Mouse (Mus musculus) activated CD4-positive, CD25-positive, alpha-beta regulatory T cell, adult 4 months (primary cell): ENCODE data around the gene Espn. TPM values are rescaled to one million over a fixed set of nuclear protein-coding genes. Genes with fewer than 3 reads are reported as not detected.

Experiments
- ATAC-seq: one replicate; pipeline ENCODE4 v1.8.0; 2017
- polyA plus RNA-seq, 2 experiments: library from polyadenylated mRNA; unstranded; fragments of 100-300 nt; shearing (Covaris generic); gene quantifications; one replicate each; pipeline ENCODE4 v1.2.1; 2017

The Espn gene
- polyA plus RNA-seq, 2 experiments from 2014 or later = 6.9 to 8.3 TPM

DNA sequence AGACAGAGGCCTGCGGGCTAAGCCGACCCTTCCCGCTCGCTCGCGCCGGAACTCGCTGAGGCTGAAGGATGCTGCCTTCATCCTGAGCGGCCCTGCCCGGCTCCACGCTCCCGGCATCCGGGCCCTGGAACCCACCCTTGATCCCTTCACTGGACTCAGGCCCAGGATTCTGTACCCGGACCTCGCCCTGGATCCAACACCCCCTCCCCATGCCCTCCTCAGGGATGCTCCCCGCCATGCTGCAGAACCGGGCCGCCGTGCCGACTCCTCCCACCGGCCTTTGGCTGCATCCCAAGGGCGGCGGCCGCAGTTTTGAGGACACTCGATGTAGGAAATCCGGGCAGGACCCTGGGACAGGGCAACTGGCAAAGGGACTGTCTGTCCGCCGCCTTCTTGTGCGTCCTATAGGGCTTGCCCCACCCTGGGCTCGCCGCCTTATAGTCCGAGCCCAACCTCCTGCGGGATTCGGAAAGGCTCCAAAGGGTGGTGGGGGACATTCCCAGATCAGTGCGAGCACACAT is 26.2 kb upstream of the Espn start:
- peak; percentile 20 for ATAC-seq

DNA sequence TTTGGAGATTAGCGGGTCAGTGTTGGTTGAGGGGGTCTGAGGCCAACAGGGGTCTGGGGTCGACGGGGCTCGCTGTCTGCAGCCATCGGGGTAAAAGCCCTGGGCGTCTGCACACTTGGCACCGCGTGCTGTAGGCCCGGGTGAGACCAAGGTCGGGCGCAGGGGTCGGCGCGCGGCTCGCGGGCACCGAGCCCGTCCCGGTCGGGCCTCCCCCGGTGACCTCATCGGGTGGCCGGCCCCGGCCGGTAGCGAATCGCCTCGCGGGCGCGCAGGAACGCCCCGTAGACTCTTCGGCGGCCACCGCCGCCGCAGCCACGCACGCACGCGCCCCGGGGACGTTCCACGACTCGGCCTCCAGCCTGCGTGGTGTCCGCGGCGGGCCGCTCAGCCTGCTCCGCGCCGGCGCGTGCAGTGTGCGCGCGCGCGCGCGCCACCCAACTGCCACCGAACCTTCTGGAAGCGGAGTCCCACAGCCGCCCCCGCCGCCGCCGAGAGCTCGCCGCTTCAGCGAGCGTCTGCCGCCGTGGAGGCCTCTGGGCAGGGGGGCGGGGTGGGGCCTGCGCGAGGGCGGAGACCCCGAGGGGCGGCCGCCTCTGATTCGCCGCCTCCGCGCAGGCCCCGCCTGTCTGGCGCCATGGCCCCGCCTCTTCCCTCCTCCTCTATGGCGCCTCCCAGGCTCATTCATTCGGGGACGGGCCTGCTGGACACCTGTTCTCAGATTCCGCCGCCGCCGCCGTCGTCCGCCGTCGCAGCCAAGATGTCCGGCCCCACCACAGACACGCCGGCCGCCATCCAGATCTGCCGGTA is 25.6 kb upstream of the Espn start, which contains the start of gene Acot7:
Gene Acot7 (plus strand): TSS at position 598 of the 807 bp plus-strand sequence.
- peak; percentile 83 for ATAC-seq

DNA sequence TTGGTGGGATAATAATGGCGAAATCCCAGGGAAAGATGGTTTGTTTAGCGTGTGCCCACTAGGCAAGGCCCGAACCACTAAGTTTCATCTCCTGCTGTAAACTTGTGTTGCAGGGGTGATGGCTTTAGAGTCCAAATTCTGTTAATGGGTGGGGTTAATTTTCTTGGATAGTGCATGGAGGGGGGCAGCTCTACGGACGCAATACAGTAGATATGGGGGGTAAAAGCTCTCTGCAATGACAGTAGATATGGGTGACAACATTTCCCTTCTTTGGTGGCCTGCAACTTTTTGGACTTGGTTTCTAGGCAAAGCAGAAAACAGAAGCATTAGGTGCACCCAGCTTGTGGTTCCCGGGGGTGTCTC is 25.0 kb upstream of the Espn start:
- no peak for ATAC-seq

DNA sequence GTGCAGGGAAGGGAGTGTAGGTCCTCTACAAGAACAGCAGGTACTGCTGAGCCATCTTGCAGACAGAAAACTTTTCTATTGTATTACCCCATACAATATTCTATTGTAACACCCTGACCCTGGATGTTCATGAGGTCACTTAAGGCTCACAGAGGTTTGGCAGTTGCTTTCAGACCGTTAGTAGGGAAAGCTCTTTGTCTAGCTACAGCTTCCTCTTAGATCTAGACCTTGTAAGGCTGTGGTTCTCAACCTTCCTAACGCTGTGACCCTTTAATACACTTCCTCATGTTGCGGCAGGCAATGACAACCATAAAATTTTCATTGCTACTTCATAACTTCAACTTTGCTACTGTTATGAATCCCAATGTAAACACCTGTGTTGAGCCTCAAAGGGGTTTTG is 24.5 kb upstream of the Espn start:
- no peak for ATAC-seq

DNA sequence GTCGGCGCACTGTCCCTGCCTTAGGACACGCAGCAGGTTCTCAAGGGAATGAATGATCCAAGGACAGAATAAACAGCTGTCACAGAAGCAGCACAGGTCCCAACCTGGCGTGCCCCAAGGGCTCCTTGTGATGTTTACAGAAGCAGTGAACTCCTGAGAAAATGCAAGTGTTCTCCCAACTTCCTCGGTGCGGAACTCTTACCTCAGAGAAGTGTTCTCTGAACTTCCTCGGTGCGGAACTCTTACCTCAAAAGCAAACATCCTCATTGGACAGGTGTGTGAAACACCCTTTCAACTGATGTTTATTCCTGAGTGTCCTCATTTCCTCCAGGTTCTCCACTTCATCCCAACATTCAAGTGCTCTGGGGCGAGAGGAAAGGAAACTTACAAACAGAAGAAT is 21.8 kb upstream of the Espn start:
- ATAC-seq = no peak

DNA sequence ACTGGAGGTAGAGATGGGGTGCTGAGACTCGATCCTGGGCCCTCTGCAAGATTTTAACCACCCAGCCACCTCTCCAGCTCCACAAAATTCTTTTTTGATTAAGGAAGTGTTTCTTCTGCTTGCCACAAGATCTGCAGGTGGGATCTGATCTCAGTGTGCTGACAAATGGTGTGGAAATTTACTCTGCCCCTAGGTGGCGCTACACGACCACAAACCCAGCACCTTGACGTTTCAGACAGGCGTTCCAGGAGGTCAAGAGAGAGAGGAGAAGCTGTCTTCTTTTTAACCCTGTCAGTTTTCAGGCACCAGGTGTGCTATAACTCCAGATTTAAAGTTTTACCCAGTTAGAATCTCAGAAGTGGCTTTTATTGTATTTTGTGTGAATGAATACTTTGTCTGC is 20.9 kb upstream of the Espn start:
- no peak for ATAC-seq

DNA sequence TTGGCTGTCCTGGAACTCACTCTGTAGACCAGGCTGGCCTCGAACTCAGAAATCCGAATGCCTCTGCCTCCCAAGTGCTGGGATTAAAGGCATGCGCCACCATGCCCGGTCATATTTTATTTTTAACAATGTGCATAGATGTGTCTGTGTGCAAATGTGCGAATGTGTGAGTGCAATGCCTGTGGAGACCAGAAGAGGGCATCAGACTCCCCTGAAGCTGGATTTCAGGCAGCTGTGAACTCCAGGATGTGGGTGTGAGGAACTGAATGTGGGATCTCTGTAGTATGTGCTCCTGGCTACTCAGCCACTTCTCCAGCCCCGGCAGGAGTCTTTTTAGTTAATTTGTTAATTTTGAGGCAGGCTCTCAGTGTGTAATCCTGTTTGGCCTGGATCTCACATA is 19.4 kb upstream of the Espn start:
- ATAC-seq = no peak

DNA sequence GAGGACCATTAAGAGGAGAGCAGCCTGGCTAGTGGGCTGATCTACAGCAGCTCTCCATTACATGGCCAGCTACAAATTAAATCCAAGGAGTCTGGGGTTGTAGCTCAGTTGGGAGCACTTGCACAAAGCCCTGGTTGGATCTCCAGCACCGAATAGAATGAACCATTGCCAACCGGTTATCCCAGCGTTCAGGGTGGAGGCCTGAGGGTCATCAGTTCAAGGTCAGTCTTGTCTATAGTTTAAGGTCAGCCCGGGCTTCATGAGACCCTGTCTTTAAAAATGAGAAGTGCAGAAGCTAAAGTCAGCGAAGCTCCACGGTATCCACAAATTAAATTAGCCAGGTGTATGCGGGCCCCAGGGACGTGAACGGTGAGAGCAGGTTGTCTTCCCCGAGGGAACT is 18.1 kb upstream of the Espn start:
- no peak for ATAC-seq

DNA sequence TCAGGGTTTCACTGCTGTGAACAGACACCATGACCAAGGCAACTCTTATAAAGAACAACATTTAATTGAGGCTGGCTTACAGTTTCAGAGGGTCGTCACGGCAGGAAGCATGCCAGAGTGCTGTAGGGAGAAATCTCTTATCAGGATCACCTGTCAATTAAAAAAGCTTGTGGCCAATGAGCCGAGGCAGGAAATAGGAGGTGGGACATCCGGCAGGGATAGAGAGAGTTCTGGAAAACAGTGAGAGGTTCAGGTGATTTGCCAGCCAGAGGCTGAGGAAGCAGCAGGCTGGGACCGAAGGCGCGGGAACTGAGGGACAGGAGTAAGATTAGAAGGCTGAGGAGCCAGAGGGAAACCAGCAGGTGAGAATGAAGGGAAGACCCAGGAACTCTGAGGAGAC is 16.9 kb upstream of the Espn start:
- ATAC-seq = no peak

DNA sequence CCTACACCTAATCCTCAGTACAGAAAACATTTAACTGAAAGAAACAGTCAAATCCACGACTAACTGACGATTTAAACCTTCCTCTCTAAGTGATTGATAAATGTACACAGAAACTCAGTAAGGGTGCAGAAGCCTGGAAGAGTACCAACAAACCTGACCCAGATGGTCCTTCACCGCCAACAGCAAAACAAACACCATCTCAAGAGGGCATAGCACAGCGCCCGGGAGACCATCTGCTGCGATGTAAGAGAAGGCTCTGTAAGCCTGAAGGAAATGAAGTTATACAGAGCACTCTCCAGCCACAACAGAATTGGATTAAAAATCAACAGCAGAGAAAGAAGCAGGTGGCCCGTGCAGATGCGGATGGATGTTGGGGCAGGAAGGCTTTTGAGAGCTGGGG is 15.9 kb upstream of the Espn start:
- ATAC-seq = no peak

DNA sequence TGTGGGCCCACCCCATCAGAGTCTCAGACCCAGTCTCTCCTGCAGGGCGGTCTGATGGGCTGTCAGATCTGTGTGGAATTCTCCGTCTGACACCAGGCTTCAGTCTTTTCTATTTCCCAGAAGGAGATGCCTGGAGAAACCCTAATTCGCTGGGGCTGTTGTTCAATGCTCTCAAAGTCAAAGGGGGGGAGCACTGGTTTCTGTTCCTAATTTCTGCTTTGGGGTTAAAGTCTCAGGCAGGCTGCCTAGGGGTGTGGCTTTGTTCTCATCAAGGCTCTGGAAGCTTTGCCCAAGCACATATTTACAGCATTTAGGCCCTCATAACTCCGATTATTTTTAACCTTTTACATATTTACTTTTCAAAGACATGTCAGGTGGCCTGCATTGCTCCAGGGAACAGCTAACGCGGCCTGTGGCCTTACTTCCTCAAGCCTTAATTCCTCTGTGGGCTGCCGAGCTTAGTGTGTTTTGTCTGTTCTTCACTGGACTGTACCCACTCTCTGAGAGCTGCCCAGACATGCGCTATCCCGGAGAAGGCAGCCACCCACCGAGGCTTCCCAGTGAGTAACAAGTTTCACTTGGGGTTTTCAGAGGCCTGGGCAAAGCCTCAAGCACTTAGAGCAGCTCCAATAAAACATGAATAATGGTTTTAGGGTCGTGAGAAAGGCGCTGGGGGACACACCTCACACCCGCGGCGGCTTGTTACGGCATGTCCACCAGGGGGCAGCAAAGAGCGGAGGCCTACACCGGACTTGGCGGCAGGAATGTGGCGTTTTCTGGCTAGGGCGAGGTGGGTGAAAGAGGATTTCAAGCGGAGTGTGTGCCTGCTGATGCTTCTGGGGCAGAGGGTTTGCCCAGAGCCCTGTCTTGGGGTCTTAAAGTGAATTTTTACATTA is 13.1 kb upstream of the Espn start:
- no peak for ATAC-seq

DNA sequence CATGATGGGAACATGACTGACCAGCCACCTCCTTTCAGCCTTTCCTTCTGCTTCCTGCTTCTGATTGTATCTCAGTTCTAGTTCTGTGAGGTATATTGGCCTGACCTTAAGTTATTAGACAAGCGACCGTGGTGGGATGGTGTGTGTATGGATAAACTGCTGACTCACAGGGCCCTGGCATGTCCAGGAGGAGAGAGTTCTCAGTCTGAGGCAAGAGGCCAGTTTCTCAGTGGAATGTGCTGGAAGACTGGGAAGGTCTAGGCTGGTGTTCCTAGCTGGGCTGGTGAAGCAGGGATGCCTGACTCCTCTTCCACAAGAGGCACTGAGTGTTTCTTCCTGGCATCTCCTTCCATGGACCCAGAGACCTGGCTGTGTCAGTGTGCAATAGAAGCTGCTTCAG is 10.6 kb upstream of the Espn start:
- no peak for ATAC-seq

DNA sequence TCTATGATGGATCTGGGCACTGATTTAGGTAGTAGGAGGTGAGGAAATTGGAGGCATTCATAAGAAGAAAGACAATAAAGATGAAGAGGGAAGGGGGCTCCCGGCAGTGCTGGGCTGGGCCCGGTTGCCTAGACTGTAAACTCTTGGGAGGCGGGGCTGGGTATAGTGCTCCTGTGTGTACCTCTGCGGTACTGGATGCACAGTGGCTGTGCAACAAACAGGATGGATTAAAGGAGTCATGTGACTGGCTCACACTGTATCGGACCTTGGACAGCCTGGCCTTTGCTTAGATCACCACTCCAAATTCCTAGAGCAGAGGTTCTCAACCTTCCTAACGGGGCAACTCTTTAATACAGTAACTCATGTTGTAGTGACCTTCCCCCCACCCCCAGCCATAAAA is 9.4 kb upstream of the Espn start:
- no peak for ATAC-seq

DNA sequence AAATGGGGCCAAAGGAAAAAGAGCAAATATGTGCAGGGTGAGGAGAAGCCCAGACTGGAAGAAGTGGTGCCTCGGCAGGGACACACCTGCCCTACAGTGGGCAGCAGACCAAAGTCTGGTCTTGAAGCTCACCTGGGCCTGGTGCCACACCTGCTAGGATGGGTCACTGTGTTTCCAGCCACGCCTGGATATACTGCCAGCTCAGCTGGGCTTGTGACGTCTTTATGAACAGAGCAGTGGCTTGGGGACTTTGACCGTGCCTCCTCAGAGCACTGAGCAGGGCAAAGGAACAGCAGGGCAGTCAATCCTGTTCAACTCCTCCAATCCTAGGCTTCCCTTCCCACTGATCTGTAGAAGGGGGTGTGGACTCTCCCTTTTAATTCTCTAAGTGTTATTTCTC is 8.6 kb upstream of the Espn start:
- ATAC-seq = no peak

DNA sequence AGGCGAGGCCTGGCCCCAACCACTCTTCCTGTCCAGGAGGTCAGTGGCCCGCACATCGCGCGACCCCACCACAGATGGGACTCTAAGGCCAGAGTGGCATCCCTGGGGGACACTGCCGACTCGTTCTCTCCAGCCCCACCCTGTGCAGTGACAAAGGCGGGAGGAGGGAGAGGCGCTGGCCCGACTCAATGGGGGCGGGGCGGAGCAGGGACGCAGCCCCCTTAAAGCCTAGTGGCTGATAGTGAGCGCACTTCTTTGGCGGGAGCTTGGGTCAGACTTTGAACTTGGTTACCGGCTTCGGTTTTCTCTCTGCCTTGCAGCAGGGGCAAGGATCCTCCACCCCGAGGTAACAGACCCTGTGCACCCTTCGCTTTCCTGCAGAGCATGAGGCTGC is 7.1 kb upstream of the Espn start:
- no peak for ATAC-seq

DNA sequence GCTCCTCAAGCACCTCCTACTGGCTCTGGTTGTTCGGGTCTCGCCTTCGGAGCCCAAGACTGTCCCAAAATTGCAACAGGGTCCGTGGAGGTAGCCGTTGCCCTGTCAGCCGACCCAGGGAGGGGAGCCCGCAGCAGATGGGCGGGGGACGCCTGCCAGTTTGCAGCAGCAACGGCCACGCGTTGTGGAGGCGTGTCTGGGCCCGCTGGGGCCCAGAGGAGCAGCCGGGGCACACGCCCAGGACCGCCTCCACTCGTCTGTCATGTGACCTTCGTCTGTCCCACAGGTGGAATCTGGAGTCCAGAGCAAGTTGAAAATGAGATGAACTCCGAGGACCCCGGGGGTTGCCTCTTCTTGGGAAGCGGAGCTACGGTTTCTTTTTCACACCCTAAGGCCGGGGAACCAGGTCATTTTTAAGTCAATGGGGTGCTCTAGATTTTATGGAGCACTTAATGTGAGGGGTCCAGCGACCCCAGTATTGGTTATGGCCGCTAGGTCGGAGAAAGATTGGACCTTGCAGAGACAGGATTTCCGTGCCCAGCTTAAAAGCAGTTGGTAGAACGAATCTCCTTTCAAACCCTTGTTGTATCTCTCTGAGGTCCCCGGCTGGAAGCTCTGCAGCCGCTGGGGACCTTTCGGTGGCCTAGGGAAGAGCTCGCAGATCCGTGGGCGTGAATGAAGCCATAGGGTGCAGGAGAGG is 6.6 kb upstream of the Espn start, which contains the start of gene Hes2:
Gene Hes2 (plus strand): TSS at position 283 of the 700 bp plus-strand sequence.
- no peak for ATAC-seq

DNA sequence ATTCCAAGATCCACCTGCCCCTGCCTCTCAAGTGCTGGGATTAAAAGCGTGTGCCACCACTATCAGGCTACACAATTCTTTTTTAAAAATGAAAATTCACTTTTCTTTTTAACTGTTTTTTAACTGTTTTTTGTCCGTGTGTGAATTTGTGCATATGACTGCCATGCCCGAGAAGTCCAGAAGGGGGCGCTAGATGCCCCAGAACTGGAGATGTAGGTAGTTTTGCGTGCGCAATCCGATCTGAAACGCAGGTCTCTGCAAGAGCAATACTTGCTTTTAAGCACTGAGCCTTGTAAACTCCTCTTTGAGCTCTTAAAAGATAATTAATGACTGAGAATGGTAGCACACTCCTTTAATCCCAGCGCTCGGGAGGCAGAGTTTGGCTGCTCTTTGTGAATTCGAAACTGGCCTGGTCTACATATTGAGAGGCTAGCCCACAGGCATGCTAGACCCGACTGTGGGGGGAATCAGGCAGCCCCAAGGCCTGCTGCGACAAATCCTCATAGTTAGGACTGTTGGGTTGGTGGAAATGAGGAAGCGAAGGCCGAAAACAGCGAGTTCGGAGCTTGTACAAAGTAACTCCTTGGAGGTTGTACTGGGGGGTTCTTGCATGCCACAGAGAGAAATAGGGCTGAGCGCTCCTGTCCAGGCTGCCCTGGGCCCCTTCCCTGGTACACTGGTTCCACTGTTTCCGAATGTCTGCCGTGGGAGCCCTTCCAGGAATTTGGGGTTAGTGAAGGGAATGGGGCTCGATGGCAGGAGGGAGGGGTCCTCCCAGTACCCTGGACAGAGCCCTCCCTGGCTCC is 5.8 kb upstream of the Espn start:
- no peak for ATAC-seq

DNA sequence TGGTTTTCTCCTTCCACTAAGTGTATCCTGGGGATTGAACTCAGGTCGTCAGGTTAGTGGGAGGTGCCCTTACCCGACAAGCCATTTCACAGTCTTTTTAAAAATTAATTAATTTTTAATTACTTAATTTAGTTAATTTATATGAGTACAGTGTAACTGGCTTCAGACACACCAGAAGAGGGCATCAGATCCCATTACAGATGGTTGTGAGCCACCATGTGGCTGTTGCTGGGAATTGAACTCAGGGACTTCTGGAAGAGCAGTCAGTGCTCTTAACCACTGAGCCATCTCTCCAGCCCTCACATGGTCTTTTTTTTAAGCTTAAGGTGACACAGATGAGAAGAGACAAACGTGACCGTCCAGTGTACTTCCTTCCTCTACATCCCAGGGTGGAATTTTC is 2.8 kb upstream of the Espn start:
- no peak for ATAC-seq

DNA sequence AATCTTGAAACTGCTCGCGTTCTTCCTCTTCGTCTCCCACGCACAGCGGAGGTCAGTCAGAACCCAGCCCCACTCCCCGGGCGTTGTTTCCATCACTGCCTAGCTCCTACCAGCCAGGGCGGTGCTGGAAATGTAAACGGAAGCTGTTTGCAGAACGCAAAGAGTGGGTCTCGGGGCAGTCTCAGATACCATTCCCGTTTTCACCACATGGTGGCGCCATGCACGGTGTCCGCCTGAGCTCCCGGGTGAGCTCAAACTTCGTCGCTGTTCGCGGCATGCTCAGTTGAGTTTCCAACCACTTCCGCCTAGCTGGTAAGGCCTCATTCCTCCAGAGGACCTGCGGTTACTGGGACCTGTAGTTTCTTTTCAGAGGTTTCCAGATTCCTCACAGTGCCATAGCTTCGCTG is 1.6 kb upstream of the Espn start:
- ATAC-seq = peak; percentile 94

DNA sequence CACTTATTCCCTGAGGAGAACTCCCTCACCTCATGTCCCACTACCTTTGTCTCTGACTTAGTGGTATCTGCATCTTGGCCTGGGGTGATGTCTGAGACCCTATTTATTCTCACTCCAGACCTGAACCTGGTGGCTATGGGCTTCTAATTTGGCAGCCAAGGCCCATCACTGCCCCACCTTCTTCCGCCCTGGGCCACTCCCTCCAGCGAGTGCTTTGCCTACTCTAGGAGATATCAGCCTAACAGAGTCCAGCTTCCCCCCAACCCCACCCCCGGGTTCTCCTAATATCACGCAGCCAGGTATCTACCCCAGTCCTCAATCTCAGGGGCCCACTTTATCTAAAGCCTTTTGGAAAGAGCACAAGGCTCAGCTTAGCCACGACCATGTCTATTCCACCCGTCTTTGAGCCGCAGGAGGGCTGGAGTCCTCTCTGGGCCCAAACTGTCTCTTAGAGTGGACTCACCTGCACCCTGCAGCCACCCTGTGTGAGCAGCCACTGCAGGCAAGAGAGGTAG is 663 bp downstream of the Espn start:
- ATAC-seq = no peak

DNA sequence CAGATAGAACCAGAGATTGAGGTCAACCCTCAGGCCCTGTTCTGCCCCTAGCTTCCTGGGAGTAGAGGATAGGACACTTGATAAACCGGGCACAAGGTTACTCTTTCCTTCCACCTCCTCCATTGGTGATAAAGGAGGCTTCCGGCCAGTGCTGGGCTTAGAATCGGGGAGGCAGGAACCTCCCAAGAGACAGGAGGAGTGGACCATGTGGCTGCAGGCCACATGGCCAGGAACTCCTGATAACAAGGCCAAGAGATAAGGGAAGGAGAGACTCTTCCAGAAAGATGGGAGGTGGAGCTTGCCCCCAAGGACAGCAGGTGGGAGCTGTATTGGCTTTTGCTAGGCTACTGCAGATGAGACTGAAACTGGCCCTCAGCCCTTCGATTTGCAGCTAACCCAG is 1.6 kb downstream of the Espn start:
- no peak for ATAC-seq
